Mouse (Mus musculus): ENCODE measurements around the gene Pdx1. TPM values are rescaled to one million over a fixed set of nuclear protein-coding genes. Genes with fewer than 3 reads are reported as not detected.
A peak's percentile ranks its signal among the peaks of the same experiment; 100 is the strongest.

Pdx1 gene
- total RNA-seq, 4 experiments from 2014 or later = not detected

- no peak for DNase-seq (ENCODE audit: low spot score)
Measured at GRCm38 (mm10) chr5:147308451-147308850, 38.7 kb downstream of the Pdx1 start.

- DNase-seq (ENCODE audit: low spot score) = no peak
Measured at GRCm38 (mm10) chr5:147309786-147310185, 40.0 kb downstream of the Pdx1 start.

GRCm38 (mm10) chr5:147312830-147313685 is 43.3 kb downstream of the Pdx1 start:
- DNase-seq (ENCODE audit: low spot score) = no peak

GRCm38 (mm10) chr5:147314646-147315431 is 45.1 kb downstream of the Pdx1 start:
- no peak for DNase-seq (ENCODE audit: low spot score)

- DNase-seq (ENCODE audit: low spot score) = no peak
Measured at GRCm38 (mm10) chr5:147315432-147316075, 45.8 kb downstream of the Pdx1 start.

GRCm38 (mm10) chr5:147317321-147317720 is 47.6 kb downstream of the Pdx1 start:
- no peak for DNase-seq (ENCODE audit: low spot score)

GRCm38 (mm10) chr5:147317991-147318390 is 48.2 kb downstream of the Pdx1 start:
- no peak for DNase-seq (ENCODE audit: low spot score)

GRCm38 (mm10) chr5:147319653-147320052 is 49.9 kb downstream of the Pdx1 start:
- peak; percentile 44 for DNase-seq (ENCODE audit: low spot score)

GRCm38 (mm10) chr5:147322183-147322582 is 52.4 kb downstream of the Pdx1 start, which contains the start of gene Urad:
TSS of gene Urad (minus strand) at chr5:147322440.
- DNase-seq (ENCODE audit: low spot score) = no peak

GRCm38 (mm10) chr5:147323237-147323917 is 53.6 kb downstream of the Pdx1 start:
- DNase-seq (ENCODE audit: low spot score) = peak; percentile 53

Small RNAs within 50 kb of the gene (microRNA-seq; reads per million reads assigned to microRNA genes)
- not detected for gene Mir7k

Other genes with a start within 250 kb of the Pdx1 start
- 10 to 100 TPM in 2 of 4 experiments, 1 to 10 TPM in 2; 7.4 to 11.5 (median 9.4) TPM for gene Lnx2, start 193.4 kb upstream of the Pdx1 start, total RNA-seq (2022)
- 10 to 100 TPM; 66.0 to 75.4 (median 70.5) TPM for gene Polr1d, start 192.9 kb upstream of the Pdx1 start, total RNA-seq (2022)
- not detected for gene Gsx1, start 81.3 kb upstream of the Pdx1 start, total RNA-seq (2022)
- not detected for gene Cdx2, start 37.3 kb downstream of the Pdx1 start, total RNA-seq (2022)
- gene Urad, start 52.5 kb downstream of the Pdx1 start, total RNA-seq (2022) = not detected
- under 1 TPM in 1 of 4 experiments, not detected in 3; 0.17 TPM for gene Flt3, start 130.5 kb downstream of the Pdx1 start, total RNA-seq (2022)
- gene Pan3, start 160.2 kb downstream of the Pdx1 start, total RNA-seq (2022) = 10 to 100 TPM; 27.8 to 37.4 (median 29.4) TPM

All from heart, adult 8-10 months (tissue).